Mouse (Mus musculus): ENCODE measurements at regions not wholly inside any gene's neighbourhood (a gene's known extent, or its start where the extent isn't known, plus 50 kb on each side); places are given as distances from the start of the nearest gene placed in this dataset.

DNA sequence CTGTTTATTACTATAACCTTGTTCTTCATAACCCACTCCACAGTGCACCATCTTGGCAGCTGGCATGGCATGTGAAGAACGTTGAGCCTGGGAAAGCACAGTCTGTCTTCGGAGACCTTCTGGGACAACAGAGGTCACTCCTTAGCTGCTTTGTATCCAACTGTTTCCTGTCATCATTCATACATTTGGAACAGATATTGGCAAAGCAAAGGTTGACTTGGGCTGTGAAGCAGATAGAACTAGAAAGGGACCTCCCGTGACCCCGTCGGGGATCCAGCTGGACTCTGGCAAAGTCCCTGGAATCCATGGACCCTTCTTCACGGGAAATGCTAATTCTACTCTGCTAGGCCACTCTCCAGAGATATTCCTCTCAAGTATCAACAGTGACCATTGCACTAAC is 148.3 kb downstream of the Usp46 start:
- TF ChIP-seq EP300 (IDR thresholded peaks at IDR 0.05; ENCODE audit: insufficient read depth, low read depth, low read length): no peak
- TF ChIP-seq CTCF (IDR thresholded peaks at IDR 0.05): no peak
- TF ChIP-seq POLR2A (IDR thresholded peaks at IDR 0.05; ENCODE audit: insufficient read depth, low read depth, low read length): no peak

All from heart, adult 2 months (tissue).